Mouse (Mus musculus): ENCODE results near the gene 4931428F04Rik. TPM values are rescaled to one million over a fixed set of nuclear protein-coding genes. Genes with fewer than 3 reads are reported as not detected.
A peak's percentile ranks its signal among the peaks of the same experiment; 100 is the strongest.

The 4931428F04Rik gene
- total RNA-seq, 1 experiment = 4.2 TPM

GRCm38 (mm10) chr8:105317941-105318340, 28.3 kb upstream of the 4931428F04Rik start:
- TF ChIP-seq ZC3H11A (IDR thresholded peaks at IDR 0.05; ENCODE audit: borderline replicate concordance, low read depth, low read length) = no peak
- no peak for TF ChIP-seq CHD2 (IDR thresholded peaks at IDR 0.05; ENCODE audit: low read depth, low read length)
- no peak for TF ChIP-seq ZNF384 (IDR thresholded peaks at IDR 0.05; ENCODE audit: low read depth, low read length)
- TF ChIP-seq MAFK (IDR thresholded peaks at IDR 0.05; ENCODE audit: insufficient read depth, low read depth, low read length) = no peak
- no peak for TF ChIP-seq HCFC1 (IDR thresholded peaks at IDR 0.05; ENCODE audit: borderline replicate concordance, insufficient read depth, low read length)
- no peaks in the 10 kb centered on the region for H3K9me3 ChIP-seq (ENCODE audit: control insufficient read depth, insufficient read depth, low read depth, low read length)
- peaks cover 2% of the 10 kb centered on the region; the same call in 1 of the 2 replicates for H3K36me3 ChIP-seq (ENCODE audit: control insufficient read depth, insufficient read depth, low read length, poor library complexity, severe bottlenecking)
- no peak overlapping the region for H3K4me3 ChIP-seq (ENCODE audit: insufficient read depth in 1 of 2, low read depth in 1 of 2, low read length in 2 of 2, poor library complexity in 1 of 2, severe bottlenecking in 1 of 2)
- no peaks in the 10 kb centered on the region for H3K4me1 ChIP-seq (ENCODE audit: control insufficient read depth in 2 of 2, insufficient read depth in 2 of 2, low read length in 2 of 2, poor library complexity in 1 of 2)
- in situ Hi-C loops (cut with MboI; ENCODE audit: low sequenced_read_pairs in 2 of 2, unreplicated experiment in 2 of 2) = no loop called here
- DNase-seq (ENCODE audit: low read depth, low spot score) = no peak
- no peak overlapping the region for H3K9ac ChIP-seq (ENCODE audit: insufficient read depth, low read depth, low read length, poor library complexity, severe bottlenecking)
- H3K27ac ChIP-seq (ENCODE audit: insufficient read depth, low read depth, low read length, poor library complexity, severe bottlenecking) = no peak overlapping the region

DNA sequence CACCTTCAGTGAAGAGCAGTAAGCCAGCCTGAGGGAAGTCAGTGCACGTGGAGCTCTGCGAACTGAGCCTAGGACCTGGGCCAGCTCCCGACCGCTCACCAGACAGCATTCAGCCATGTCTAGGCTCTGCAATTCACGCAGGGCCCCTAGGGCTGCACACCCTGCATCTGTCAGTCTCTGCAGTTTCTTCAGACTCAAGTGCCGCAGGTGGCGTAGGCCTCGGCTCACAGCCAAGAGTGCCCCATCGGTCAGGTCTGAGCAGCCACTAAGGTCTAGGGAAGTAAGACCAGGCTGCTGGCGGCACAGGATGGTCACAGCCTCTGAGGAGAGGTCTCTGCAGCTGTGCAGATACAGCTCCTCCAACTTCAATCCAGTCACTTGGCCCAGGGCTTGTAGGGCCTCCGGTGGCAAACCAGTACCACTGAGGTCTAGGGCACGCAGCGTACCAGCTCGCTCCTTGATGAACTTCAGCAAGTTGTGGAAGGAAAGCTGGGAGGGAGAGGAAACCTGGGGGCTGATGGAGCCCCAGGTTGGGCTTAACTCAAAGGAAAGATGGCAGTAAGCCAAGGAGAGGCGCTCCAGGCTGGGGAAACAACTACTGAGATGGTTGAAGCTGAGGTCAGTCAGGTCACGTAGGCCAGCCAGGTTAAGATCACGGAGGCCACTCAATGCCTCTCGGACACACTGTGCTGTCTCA, 25.6 kb upstream of the 4931428F04Rik start:
- no peak overlapping the region for H3K9ac ChIP-seq (ENCODE audit: insufficient read depth, low read depth, low read length, poor library complexity, severe bottlenecking)
- no peak overlapping the region for H3K27ac ChIP-seq (ENCODE audit: insufficient read depth, low read depth, low read length, poor library complexity, severe bottlenecking)
- TF ChIP-seq ZC3H11A (IDR thresholded peaks at IDR 0.05; ENCODE audit: borderline replicate concordance, low read depth, low read length) (no peak), CHD2 (IDR thresholded peaks at IDR 0.05; ENCODE audit: low read depth, low read length) (no peak), ZNF384 (IDR thresholded peaks at IDR 0.05; ENCODE audit: low read depth, low read length) (no peak), MAFK (IDR thresholded peaks at IDR 0.05; ENCODE audit: insufficient read depth, low read depth, low read length) (no peak), HCFC1 (IDR thresholded peaks at IDR 0.05; ENCODE audit: borderline replicate concordance, insufficient read depth, low read length) (no peak)
- DNase-seq (ENCODE audit: low read depth, low spot score) = no peak
- H3K4me1 ChIP-seq (ENCODE audit: control insufficient read depth in 2 of 2, insufficient read depth in 2 of 2, low read length in 2 of 2, poor library complexity in 1 of 2) = no peaks in the 10 kb centered on the region
- no peak overlapping the region for H3K4me3 ChIP-seq (ENCODE audit: insufficient read depth in 1 of 2, low read depth in 1 of 2, low read length in 2 of 2, poor library complexity in 1 of 2, severe bottlenecking in 1 of 2)
- peaks cover 2% of the 10 kb centered on the region; the same call in 1 of the 2 replicates for H3K36me3 ChIP-seq (ENCODE audit: control insufficient read depth, insufficient read depth, low read length, poor library complexity, severe bottlenecking)
- H3K9me3 ChIP-seq (ENCODE audit: control insufficient read depth, insufficient read depth, low read depth, low read length) = no peaks in the 10 kb centered on the region
- in situ Hi-C loops (cut with MboI; ENCODE audit: low sequenced_read_pairs in 2 of 2, unreplicated experiment in 2 of 2) = no loop called here

DNA sequence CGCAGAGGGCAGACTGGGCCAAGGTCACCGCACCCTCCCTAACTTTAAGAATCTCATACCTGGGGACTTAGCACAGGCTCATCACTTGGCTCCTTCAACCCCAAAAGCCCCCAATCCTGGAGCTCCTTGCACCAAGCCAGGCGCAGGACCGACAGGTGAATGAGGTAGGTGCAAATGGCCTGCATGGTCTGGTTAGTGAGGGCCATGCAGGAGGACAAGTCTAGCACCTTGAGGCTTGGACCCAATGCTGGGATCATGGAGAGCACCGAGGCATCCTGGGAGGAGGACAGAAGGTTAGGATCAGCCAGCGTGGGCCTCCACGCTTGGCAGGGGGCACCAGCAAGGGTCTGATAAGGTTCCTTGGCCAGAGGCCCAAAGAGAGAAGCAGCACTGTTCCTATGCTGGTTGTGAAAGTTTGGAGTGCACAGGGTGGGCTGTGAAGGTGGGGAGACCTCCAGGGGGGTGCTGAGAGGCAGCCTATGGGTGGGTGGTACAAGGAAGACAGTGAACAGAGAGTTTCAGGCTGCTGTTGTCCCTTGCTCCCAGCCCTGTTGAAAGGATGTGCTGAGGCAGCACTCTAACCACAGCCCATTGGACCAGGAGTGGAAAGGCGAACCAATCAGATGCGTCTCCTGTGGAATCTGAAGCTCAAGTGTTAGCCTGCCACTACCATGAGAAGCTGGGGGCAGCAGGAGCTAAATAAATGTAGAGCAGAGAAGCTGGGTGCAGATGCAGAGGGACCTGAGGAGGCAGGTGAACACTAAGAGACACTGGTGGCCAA, 24.1 kb upstream of the 4931428F04Rik start:
- TF ChIP-seq CHD2 (IDR thresholded peaks at IDR 0.05; ENCODE audit: low read depth, low read length) (no peak), MAFK (IDR thresholded peaks at IDR 0.05; ENCODE audit: insufficient read depth, low read depth, low read length) (peak; percentile 73; the same call in 1 of the 2 replicates)
- Histone ChIP-seq H3K9ac (ENCODE audit: insufficient read depth, low read depth, low read length, poor library complexity, severe bottlenecking) (no peak overlapping the region), H3K4me3 (ENCODE audit: insufficient read depth in 1 of 2, low read depth in 1 of 2, low read length in 2 of 2, poor library complexity in 1 of 2, severe bottlenecking in 1 of 2) (no peak overlapping the region), H3K4me1 (ENCODE audit: control insufficient read depth in 2 of 2, insufficient read depth in 2 of 2, low read length in 2 of 2, poor library complexity in 1 of 2) (no peaks in the 10 kb centered on the region), H3K36me3 (ENCODE audit: control insufficient read depth, insufficient read depth, low read length, poor library complexity, severe bottlenecking) (peaks cover 6% of the 10 kb centered on the region; the same call in 1 of the 2 replicates), H3K27ac (ENCODE audit: insufficient read depth, low read depth, low read length, poor library complexity, severe bottlenecking) (no peak overlapping the region), H3K9me3 (ENCODE audit: control insufficient read depth, insufficient read depth, low read depth, low read length) (no peaks in the 10 kb centered on the region)
- in situ Hi-C loops (cut with MboI; ENCODE audit: low sequenced_read_pairs in 2 of 2, unreplicated experiment in 2 of 2) = no loop called here
- DNase-seq (ENCODE audit: low read depth, low spot score) = no peak

- no peak for DNase-seq (ENCODE audit: low read depth, low spot score)
- Histone ChIP-seq H3K27ac (ENCODE audit: insufficient read depth, low read depth, low read length, poor library complexity, severe bottlenecking) (no peak overlapping the region), H3K36me3 (ENCODE audit: control insufficient read depth, insufficient read depth, low read length, poor library complexity, severe bottlenecking) (peaks cover 10% of the 10 kb centered on the region; the same call in 1 of the 2 replicates), H3K9me3 (ENCODE audit: control insufficient read depth, insufficient read depth, low read depth, low read length) (no peaks in the 10 kb centered on the region), H3K4me3 (ENCODE audit: insufficient read depth in 1 of 2, low read depth in 1 of 2, low read length in 2 of 2, poor library complexity in 1 of 2, severe bottlenecking in 1 of 2) (no peak overlapping the region), H3K4me1 (ENCODE audit: control insufficient read depth in 2 of 2, insufficient read depth in 2 of 2, low read length in 2 of 2, poor library complexity in 1 of 2) (no peaks in the 10 kb centered on the region), H3K9ac (ENCODE audit: insufficient read depth, low read depth, low read length, poor library complexity, severe bottlenecking) (no peak overlapping the region)
- TF ChIP-seq CHD2 (IDR thresholded peaks at IDR 0.05; ENCODE audit: low read depth, low read length) (no peak), MAFK (IDR thresholded peaks at IDR 0.05; ENCODE audit: insufficient read depth, low read depth, low read length) (no peak), ZNF384 (IDR thresholded peaks at IDR 0.05; ENCODE audit: low read depth, low read length) (no peak), HCFC1 (IDR thresholded peaks at IDR 0.05; ENCODE audit: borderline replicate concordance, insufficient read depth, low read length) (no peak), ZC3H11A (IDR thresholded peaks at IDR 0.05; ENCODE audit: borderline replicate concordance, low read depth, low read length) (no peak)
- in situ Hi-C loops (cut with MboI; ENCODE audit: low sequenced_read_pairs in 2 of 2, unreplicated experiment in 2 of 2) = no loop called here
Measured at GRCm38 (mm10) chr8:105312891-105313481, 23.3 kb upstream of the 4931428F04Rik start.
